Mouse (Mus musculus) v-Abl transformed pro-B cells (cell line): ENCODE measurements around the gene Fis1.

Experiments used
- in situ Hi-C, 2 experiments: fragments of 400-800 bp; cut with MboI; formaldehyde crosslinking; loops; one replicate each; pipeline ENCODE4 v1.15.1; 2025; ENCODE audit not compliant: unreplicated experiment in 2 of 2

Gene Fis1

GRCm38 (mm10) chr5:136953015-136953414 is at the start of gene Fis1:
Gene Fis1, plus strand, starts transcription at chr5:136953275.
- in situ Hi-C loops = no loop called here

GRCm38 (mm10) chr5:136904621-136905020 is 48.5 kb upstream of the Fis1 start:
- in situ Hi-C loops = no loop called here

GRCm38 (mm10) chr5:136905630-136906029 is 47.4 kb upstream of the Fis1 start:
- in situ Hi-C loops = no loop called here

GRCm38 (mm10) chr5:136907587-136907986 is 45.5 kb upstream of the Fis1 start:
- in situ Hi-C loops = no loop called here

GRCm38 (mm10) chr5:136907991-136908857 is 44.9 kb upstream of the Fis1 start, which contains the start of gene Ift22:
Gene Ift22, plus strand, starts transcription at chr5:136908150.
- in situ Hi-C loops = no loop called here

GRCm38 (mm10) chr5:136914183-136914582 is 38.9 kb upstream of the Fis1 start:
- in situ Hi-C loops = no loop called here

- in situ Hi-C loops = no loop called here
Measured at GRCm38 (mm10) chr5:136917613-136918242, 35.3 kb upstream of the Fis1 start.

- in situ Hi-C loops = no loop called here
Measured at GRCm38 (mm10) chr5:136918655-136919472, 34.2 kb upstream of the Fis1 start.

- in situ Hi-C loops = loop anchor here in 1 of 2 experiments (5.0 kb wide), 1 partner anchor 193 kb away; no protein-coding TSS in a partner anchor
Measured at GRCm38 (mm10) chr5:136919546-136920301, 33.4 kb upstream of the Fis1 start.

- in situ Hi-C loops = loop anchor here in 1 of 2 experiments (5.0 kb wide), 1 partner anchor 189 kb away; no protein-coding TSS in a partner anchor
Measured at GRCm38 (mm10) chr5:136922830-136923229, 30.2 kb upstream of the Fis1 start.

- in situ Hi-C loops = loop anchor here in 1 of 2 experiments (5.0 kb wide), 1 partner anchor 188 kb away; no protein-coding TSS in a partner anchor
Measured at GRCm38 (mm10) chr5:136923751-136924478, 29.2 kb upstream of the Fis1 start.

GRCm38 (mm10) chr5:136929073-136929472 is 24.0 kb upstream of the Fis1 start:
- in situ Hi-C loops = loop anchor here (5.0 kb wide), 2 partner anchors 43 to 178 kb away; no protein-coding TSS in a partner anchor

- in situ Hi-C loops = no loop called here
Measured at GRCm38 (mm10) chr5:136931896-136932295, 21.2 kb upstream of the Fis1 start.

- in situ Hi-C loops = no loop called here
Measured at GRCm38 (mm10) chr5:136932956-136933355, 20.1 kb upstream of the Fis1 start.

- in situ Hi-C loops = no loop called here
Measured at GRCm38 (mm10) chr5:136933930-136934329, 19.1 kb upstream of the Fis1 start.

GRCm38 (mm10) chr5:136935905-136936695 is 17.0 kb upstream of the Fis1 start:
- in situ Hi-C loops = no loop called here

- in situ Hi-C loops = no loop called here
Measured at GRCm38 (mm10) chr5:136936750-136937149, 16.3 kb upstream of the Fis1 start.

- in situ Hi-C loops = no loop called here
Measured at GRCm38 (mm10) chr5:136937621-136938020, 15.5 kb upstream of the Fis1 start.
